Mouse (Mus musculus) B cell, adult 62 days (primary cell): ENCODE data around the gene Cacna1d. TPM values are rescaled to one million over a fixed set of nuclear protein-coding genes. Genes with fewer than 3 reads are reported as not detected.

Experiments
- total RNA-seq: library from RNA; stranded (reverse); gene quantifications from 4 replicates; pipeline ENCODE4 v1.2.4, GENCODE M21; 2023

The Cacna1d gene
- total RNA-seq: 5.6 to 6.5 TPM (median 5.9 TPM) in 4 replicates

GRCm38 (mm10) chr14:30491342-30491741 is at the start of gene Cacna1d:
TSS of gene Cacna1d (minus strand) at chr14:30491455.

GRCm38 (mm10) chr14:30479361-30479948 is 11.8 kb downstream of the Cacna1d start, which contains the start of gene Dcp1a:
TSS of gene Dcp1a (plus strand) at chr14:30479535.

GRCm38 (mm10) chr14:30008733-30009575 is 482.3 kb downstream of the Cacna1d start, which contains the start of the genes Il17rb and Chdh:
TSS of gene Il17rb (minus strand) at chr14:30008896.
TSS of gene Chdh (plus strand) at chr14:30009023.

Other genes with a start within 250 kb of the Cacna1d start
- 53.9 to 59.9 TPM (median 58.5 TPM) in 4 replicates for gene Dcp1a, start 11.9 kb downstream of the Cacna1d start, total RNA-seq
- gene Tkt, start 56.9 kb upstream of the Cacna1d start, total RNA-seq: 165 to 193 TPM (median 174 TPM) in 4 replicates
- gene Prkcd, start 134.8 kb upstream of the Cacna1d start, total RNA-seq: 452 to 487 TPM (median 473 TPM) in 4 replicates
- gene Rft1, start 162.9 kb upstream of the Cacna1d start, total RNA-seq: 14.5 to 16.4 TPM (median 15.8 TPM) in 4 replicates
- 18.1 to 23.2 TPM (median 21.2 TPM) in 4 replicates for gene Sfmbt1, start 223.4 kb upstream of the Cacna1d start, total RNA-seq